Comparison of ENCODE assay signal across 12 mouse cellular contexts in the genomic region with DNA sequence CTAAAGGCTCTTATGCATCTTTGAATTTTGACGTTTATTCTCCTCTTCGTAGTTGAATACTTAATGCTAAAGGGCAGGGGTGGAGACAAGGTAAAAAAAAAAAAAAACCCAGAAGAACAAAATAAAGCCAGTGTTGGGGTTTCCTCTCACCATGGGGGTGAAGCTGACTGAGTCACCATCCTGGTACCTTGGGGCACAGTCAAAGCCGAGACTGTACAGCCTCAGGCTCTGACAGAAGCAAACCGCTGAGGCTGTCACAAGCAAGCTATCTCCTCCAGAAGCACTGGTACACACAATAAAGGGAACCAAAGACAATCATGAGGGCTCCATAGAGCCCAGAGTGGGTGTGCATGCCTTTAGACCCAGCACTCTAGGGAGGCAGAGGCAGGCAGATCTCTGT. TPM values are rescaled to one million over a fixed set of nuclear protein-coding genes. Genes with fewer than 3 reads are reported as not detected.
DNase-seq lines count a peak whose midpoint lies in the region; ATAC-seq and TF ChIP-seq lines count a peak whose summit lies in the region.
"Had no signal": no experiment of that assay in that cellular context is flagged by ENCODE, and none has a peak within 500 bp of the region (broad histone marks: within the 10 kb centered on the region; RNA-seq: fewer than 3 reads in every experiment).

No protein-coding gene starts in this region.

- H3K9ac ChIP-seq in embryonic facial prominence, embryonic 13.5 days, result no peak overlapping the region
- H3K9ac ChIP-seq in kidney, embryonic 14.5 days (ENCODE audit: low read depth, low read length), result no peak overlapping the region
- H3K9ac ChIP-seq in midbrain, embryonic 13.5 days (replicated peaks), result no peak overlapping the region
- H3K9ac ChIP-seq in midbrain, postnatal 0 days (replicated peaks; ENCODE audit: low read length, poor library complexity, severe bottlenecking), result no peak overlapping the region
- H3K9ac ChIP-seq: neural tube, embryonic 12.5 days had no signal

- DNase-seq in embryonic facial prominence, embryonic 10.5 days (ENCODE audit: low spot score), result no peak
- DNase-seq in kidney, postnatal 25 days, result no peak
- DNase-seq in midbrain, postnatal 0 days (ENCODE audit: low spot score), result no peak
- no peak for DNase-seq in adrenal gland, postnatal 10 days
- DNase-seq: liver; thymus, postnatal 4 days had no signal

- H3K4me3 ChIP-seq in embryonic facial prominence, embryonic 13.5 days, result no peak overlapping the region
- no peak overlapping the region for H3K4me3 ChIP-seq in embryonic facial prominence, embryonic 10.5 days
- no peak overlapping the region for H3K4me3 ChIP-seq in kidney, embryonic 14.5 days (ENCODE audit: low read length)
- no peak overlapping the region for H3K4me3 ChIP-seq in midbrain, embryonic 13.5 days (replicated peaks)
- H3K4me3 ChIP-seq in midbrain, postnatal 0 days (ENCODE audit: low read depth, low read length), result no peak overlapping the region
- H3K4me3 ChIP-seq in olfactory bulb, adult 2 months (ENCODE audit: insufficient read depth, low read depth, low read length), result no peak overlapping the region
- H3K4me3 ChIP-seq: neural tube, embryonic 12.5 days had no signal

- no peaks in the 10 kb centered on the region for H3K9me3 ChIP-seq in embryonic facial prominence, embryonic 13.5 days
- no peaks in the 10 kb centered on the region for H3K9me3 ChIP-seq in embryonic facial prominence, embryonic 10.5 days
- H3K9me3 ChIP-seq in kidney, embryonic 14.5 days (ENCODE audit: control insufficient read depth, low read length), result no peaks in the 10 kb centered on the region
- H3K9me3 ChIP-seq in midbrain, embryonic 13.5 days, result no peaks in the 10 kb centered on the region
- H3K9me3 ChIP-seq in midbrain, postnatal 0 days (ENCODE audit: low read length), result no peaks in the 10 kb centered on the region
- H3K9me3 ChIP-seq: neural tube, embryonic 12.5 days had no signal

- TF ChIP-seq POLR2A in olfactory bulb, adult 2 months (IDR thresholded peaks at IDR 0.05; ENCODE audit: insufficient read depth, low read depth, low read length), result no peak

- ATAC-seq in embryonic facial prominence, embryonic 13.5 days (ENCODE audit: insufficient number of reproducible peaks, insufficient read depth, low FRiP score, low TSS enrichment, low read depth), result no peak
- ATAC-seq in kidney, embryonic 14.5 days (ENCODE audit: low FRiP score, low TSS enrichment), result no peak
- ATAC-seq in midbrain, embryonic 13.5 days, result no peak
- no peak for ATAC-seq in midbrain, postnatal 0 days (ENCODE audit: low FRiP score)
- ATAC-seq: forebrain, embryonic 14.5 days had no signal

- H3K4me2 ChIP-seq in embryonic facial prominence, embryonic 13.5 days, result no peak overlapping the region
- H3K4me2 ChIP-seq in kidney, embryonic 14.5 days (replicated peaks; ENCODE audit: low read depth, low read length), result no peak overlapping the region
- no peak overlapping the region for H3K4me2 ChIP-seq in midbrain, embryonic 13.5 days (replicated peaks)
- no peak overlapping the region for H3K4me2 ChIP-seq in midbrain, postnatal 0 days (ENCODE audit: low read depth, low read length, poor library complexity, severe bottlenecking)
- H3K4me2 ChIP-seq: neural tube, embryonic 12.5 days had no signal

- WGBS in embryonic facial prominence, embryonic 13.5 days, result 79% methylated on average over 4 of the region's 4 CpGs
- 91% methylated on average over 4 of the region's 4 CpGs for WGBS in embryonic facial prominence, embryonic 10.5 days
- 88% methylated on average over 4 of the region's 4 CpGs for WGBS in kidney, embryonic 14.5 days
- WGBS in midbrain, embryonic 13.5 days, result 95% methylated on average over 4 of the region's 4 CpGs
- 84% methylated on average over 4 of the region's 4 CpGs for whole genome bisulfite sequencing in midbrain, postnatal 0 days
- WGBS in olfactory bulb, adult 2 months, result 35% methylated on average over 4 of the region's 4 CpGs

- H3K27ac ChIP-seq in embryonic facial prominence, embryonic 13.5 days, result peak overlapping the region; percentile 33; the same call in 1 of the 2 replicates
- H3K27ac ChIP-seq in embryonic facial prominence, embryonic 10.5 days (replicated peaks), result no peak overlapping the region
- 0 out of 2 replicates have a peak overlapping the region, but pooled peaks have one; percentile 53 for H3K27ac ChIP-seq in kidney, embryonic 14.5 days (ENCODE audit: low read depth, low read length)
- H3K27ac ChIP-seq in midbrain, embryonic 13.5 days, result peak overlapping the region; percentile 7; the same call in 1 of the 2 replicates
- no peak overlapping the region for H3K27ac ChIP-seq in midbrain, postnatal 0 days (ENCODE audit: low read depth, low read length)
- H3K27ac ChIP-seq in olfactory bulb, adult 2 months (ENCODE audit: insufficient read depth, low read depth, low read length), result 0 out of 2 replicates have a peak overlapping the region, but pooled peaks have one; percentile 38
- H3K27ac ChIP-seq: neural tube, embryonic 12.5 days had no signal

- no peaks in the 10 kb centered on the region for H3K4me1 ChIP-seq in embryonic facial prominence, embryonic 13.5 days
- peaks cover 3% of the 10 kb centered on the region for H3K4me1 ChIP-seq in embryonic facial prominence, embryonic 10.5 days
- no peaks in the 10 kb centered on the region for H3K4me1 ChIP-seq in kidney, embryonic 14.5 days (ENCODE audit: control insufficient read depth, insufficient read depth, low read length)
- H3K4me1 ChIP-seq in midbrain, embryonic 13.5 days (replicated peaks), result no peaks in the 10 kb centered on the region
- no peaks in the 10 kb centered on the region for H3K4me1 ChIP-seq in midbrain, postnatal 0 days (ENCODE audit: insufficient read depth, low read length)
- peaks cover 38% of the 10 kb centered on the region for H3K4me1 ChIP-seq in olfactory bulb, adult 2 months (ENCODE audit: control insufficient read depth, insufficient read depth, low read length)
- H3K4me1 ChIP-seq: neural tube, embryonic 12.5 days had no signal

- TF ChIP-seq CTCF in midbrain, postnatal 0 days (IDR thresholded peaks at IDR 0.05), result no peak
- no peak for TF ChIP-seq CTCF in olfactory bulb, adult 2 months (IDR thresholded peaks at IDR 0.05; ENCODE audit: insufficient read depth, low read depth, low read length)

- H3K27me3 ChIP-seq in embryonic facial prominence, embryonic 13.5 days, result no peaks in the 10 kb centered on the region
- H3K27me3 ChIP-seq in embryonic facial prominence, embryonic 10.5 days (replicated peaks; ENCODE audit: low read depth, poor library complexity, severe bottlenecking), result no peaks in the 10 kb centered on the region
- no peaks in the 10 kb centered on the region for H3K27me3 ChIP-seq in kidney, embryonic 14.5 days (ENCODE audit: control insufficient read depth, insufficient read depth, low read length)
- H3K27me3 ChIP-seq in midbrain, embryonic 13.5 days, result no peaks in the 10 kb centered on the region
- H3K27me3 ChIP-seq in midbrain, postnatal 0 days (ENCODE audit: insufficient read depth, low read length), result no peaks in the 10 kb centered on the region
- H3K27me3 ChIP-seq: neural tube, embryonic 12.5 days had no signal

- peaks cover 73% of the 10 kb centered on the region for H3K36me3 ChIP-seq in embryonic facial prominence, embryonic 13.5 days
- H3K36me3 ChIP-seq in embryonic facial prominence, embryonic 10.5 days (replicated peaks), result peaks cover 92% of the 10 kb centered on the region
- peaks cover 40% of the 10 kb centered on the region; the same call in 1 of the 2 replicates for H3K36me3 ChIP-seq in kidney, embryonic 14.5 days (ENCODE audit: control insufficient read depth, insufficient read depth, low read length)
- H3K36me3 ChIP-seq in midbrain, embryonic 13.5 days, result peaks cover 96% of the 10 kb centered on the region
- peaks cover 48% of the 10 kb centered on the region for H3K36me3 ChIP-seq in midbrain, postnatal 0 days (ENCODE audit: insufficient read depth, low read length)

RNA-seq across cellular contexts. Expression of a gene that starts 9.1 kb away (rescaled TPM):
- polyA plus RNA-seq in embryonic facial prominence, embryonic 13.5 days (2015; fragmentation: Nextera tagmentation; extraction: Ambion mirVana), result 6.8 and 7.2 TPM in 2 replicates
- polyA plus RNA-seq in embryonic facial prominence, embryonic 10.5 days (2016; fragmentation: Nextera tagmentation; extraction: Ambion mirVana), result 5.3 and 5.8 TPM in 2 replicates
- 11.7 and 15.6 TPM in 2 replicates for polyA plus RNA-seq in kidney, embryonic 14.5 days (2014; fragmentation: Nextera tagmentation; extraction: Ambion mirVana)
- polyA plus RNA-seq in midbrain, embryonic 13.5 days (2015; fragmentation: Nextera tagmentation; extraction: Ambion mirVana), result 1.7 and 2.6 TPM in 2 replicates
- total RNA-seq in midbrain, postnatal 0 days (2014; rRNA removed), result 7.6 and 7.9 TPM in 2 replicates
- 4.9 and 6.2 TPM in 2 replicates for polyA plus RNA-seq in midbrain, postnatal 0 days (2015; fragmentation: Nextera tagmentation; extraction: Ambion mirVana)
- not detected in 2 replicates for polyA plus RNA-seq in olfactory bulb, adult 2 months (2012; ENCODE audit: insufficient read depth, insufficient read length, low replicate concordance, missing spikeins)
- 10 to 100 TPM; 23.1 to 24.5 TPM for total RNA-seq in adrenal gland, postnatal 10 days (2021)

RNA-seq across cellular contexts. Expression of a gene that starts 39.9 kb away (rescaled TPM):
- 7.2 and 7.6 TPM in 2 replicates for polyA plus RNA-seq in embryonic facial prominence, embryonic 13.5 days (2015; fragmentation: Nextera tagmentation; extraction: Ambion mirVana)
- polyA plus RNA-seq in embryonic facial prominence, embryonic 10.5 days (2016; fragmentation: Nextera tagmentation; extraction: Ambion mirVana), result 8.1 and 8.9 TPM in 2 replicates
- 5.0 and 8.9 TPM in 2 replicates for polyA plus RNA-seq in kidney, embryonic 14.5 days (2014; fragmentation: Nextera tagmentation; extraction: Ambion mirVana)
- 9.1 and 9.4 TPM in 2 replicates for polyA plus RNA-seq in midbrain, embryonic 13.5 days (2015; fragmentation: Nextera tagmentation; extraction: Ambion mirVana)
- total RNA-seq in midbrain, postnatal 0 days (2014; rRNA removed), result 7.8 and 9.2 TPM in 2 replicates
- 5.8 and 6.0 TPM in 2 replicates for polyA plus RNA-seq in midbrain, postnatal 0 days (2015; fragmentation: Nextera tagmentation; extraction: Ambion mirVana)
- polyA plus RNA-seq in olfactory bulb, adult 2 months (2012; ENCODE audit: insufficient read depth, insufficient read length, low replicate concordance, missing spikeins), result not detected in 2 replicates
- 10 to 100 TPM; 14.4 to 17.4 TPM for total RNA-seq in adrenal gland, postnatal 10 days (2021)

Comparison
In these comparisons a context has a peak if more than half of its experiments do, and no peak if none do; other contexts are left out.
1. H3K27ac ChIP-seq: peak in embryonic facial prominence, embryonic 13.5 days (single experiment), kidney, embryonic 14.5 days (single experiment), midbrain, embryonic 13.5 days (single experiment) and olfactory bulb, adult 2 months (single experiment); none in embryonic facial prominence, embryonic 10.5 days (single experiment) and midbrain, postnatal 0 days (single experiment).